Mouse (Mus musculus): Measurements from ENCODE around the gene Flt1.

DNA sequence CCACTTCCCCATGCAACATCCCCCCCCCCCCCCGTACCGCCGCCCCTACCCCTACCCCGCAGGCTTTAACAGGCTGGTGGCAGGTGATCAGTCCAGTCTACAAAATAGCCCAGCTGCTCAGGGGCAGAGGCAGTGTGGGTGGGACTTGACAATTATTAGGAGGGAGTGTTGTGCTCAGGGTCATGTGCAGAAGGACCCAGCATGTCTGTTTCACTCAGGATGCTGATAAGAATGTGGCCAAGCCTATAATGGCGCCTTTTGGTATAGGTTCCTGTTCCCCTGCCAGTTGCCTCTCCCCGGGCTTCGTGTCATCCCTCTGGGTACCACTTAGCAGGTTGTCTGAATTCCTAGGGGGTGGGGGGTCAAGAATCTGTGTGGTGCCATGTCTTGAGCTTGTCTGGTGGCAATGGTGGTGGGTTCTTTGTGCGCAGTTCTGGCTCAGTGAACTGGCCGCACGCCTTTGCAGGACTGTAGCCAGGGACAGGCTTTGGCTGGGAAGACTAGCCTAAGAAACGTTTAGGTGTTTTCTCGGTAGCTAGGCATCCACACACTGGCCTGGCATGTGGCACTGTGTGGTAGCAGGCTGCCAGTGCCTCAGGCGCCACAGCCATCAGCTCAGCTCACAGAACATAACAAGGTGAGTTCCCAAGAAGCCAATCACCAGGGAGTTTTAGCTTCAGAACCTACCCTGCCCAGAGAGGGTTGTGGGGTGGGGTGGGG is 118.4 kb downstream of the Flt1 start:
- TF ChIP-seq POLR2A (IDR thresholded peaks at IDR 0.05; ENCODE audit: low read depth, low read length) (no peak), CTCF (IDR thresholded peaks at IDR 0.05; ENCODE audit: extremely low read depth, insufficient read depth, insufficient read length, insufficient replicate concordance) (no peak)
